11 mouse cellular contexts compared by ENCODE assay signal in genomic region chr7:139295653-139296052, GRCm38 (mm10). TPM values are rescaled to one million over a fixed set of nuclear protein-coding genes. Genes with fewer than 3 reads are reported as not detected.
DNase-seq lines count a peak whose midpoint lies in the region; ATAC-seq and TF ChIP-seq lines count a peak whose summit lies in the region.
"Had no signal": no experiment of that assay in that cellular context is flagged by ENCODE, and none has a peak within 500 bp of the region (broad histone marks: within the 10 kb centered on the region; RNA-seq: fewer than 3 reads in every experiment).

No protein-coding gene starts in this region.

- no peaks in the 10 kb centered on the region for H3K27me3 ChIP-seq in intestine, embryonic 15.5 days (replicated peaks)
- no peaks in the 10 kb centered on the region for H3K27me3 ChIP-seq in intestine, postnatal 0 days (replicated peaks; ENCODE audit: control insufficient read depth, insufficient read depth, low read length)
- no peaks in the 10 kb centered on the region for H3K27me3 ChIP-seq in liver, embryonic 16.5 days (ENCODE audit: control insufficient read depth, insufficient read depth, low read depth, low read length)
- H3K27me3 ChIP-seq in hindbrain, postnatal 0 days (ENCODE audit: insufficient read depth, low read length): no peaks in the 10 kb centered on the region
- H3K27me3 ChIP-seq in kidney, adult 2 months (replicated peaks; ENCODE audit: control insufficient read depth, insufficient read depth, low read length): no peaks in the 10 kb centered on the region

- H3K27ac ChIP-seq in intestine, embryonic 15.5 days: 0 out of 2 replicates have a peak overlapping the region, but pooled peaks have one; percentile 17
- H3K27ac ChIP-seq in intestine, postnatal 0 days (ENCODE audit: low read depth, low read length): no peak overlapping the region
- peak overlapping the region; percentile 85 for H3K27ac ChIP-seq in bone marrow macrophage, adult 2 months (ENCODE audit: insufficient read depth, low read depth, low read length)
- no peak overlapping the region; the same call in 1 of the 2 replicates for H3K27ac ChIP-seq in liver, embryonic 16.5 days (ENCODE audit: low read length)
- no peak overlapping the region for H3K27ac ChIP-seq in hindbrain, postnatal 0 days
- H3K27ac ChIP-seq in kidney, adult 2 months (ENCODE audit: insufficient read depth, low read depth, low read length): no peak overlapping the region
- H3K27ac ChIP-seq: midbrain, embryonic 12.5 days had no signal

- peaks cover 11% of the 10 kb centered on the region for H3K4me1 ChIP-seq in intestine, embryonic 15.5 days (replicated peaks)
- H3K4me1 ChIP-seq in intestine, postnatal 0 days (replicated peaks; ENCODE audit: control insufficient read depth, insufficient read depth, low read length): no peaks in the 10 kb centered on the region
- peaks cover 24% of the 10 kb centered on the region for H3K4me1 ChIP-seq in bone marrow macrophage, adult 2 months (ENCODE audit: control insufficient read depth, insufficient read depth, low read length)
- peaks cover 2% of the 10 kb centered on the region; the same call in 1 of the 2 replicates for H3K4me1 ChIP-seq in liver, embryonic 16.5 days (ENCODE audit: control insufficient read depth, low read depth, low read length)
- no peaks in the 10 kb centered on the region for H3K4me1 ChIP-seq in hindbrain, postnatal 0 days (ENCODE audit: insufficient read depth, low read length)
- no peaks in the 10 kb centered on the region for H3K4me1 ChIP-seq in kidney, adult 2 months (ENCODE audit: control insufficient read depth, insufficient read depth, low read length)

- no peak overlapping the region for H3K4me3 ChIP-seq in intestine, embryonic 15.5 days (replicated peaks)
- no peak overlapping the region for H3K4me3 ChIP-seq in intestine, postnatal 0 days (ENCODE audit: low read depth, low read length)
- no peak overlapping the region for H3K4me3 ChIP-seq in bone marrow macrophage, adult 2 months (ENCODE audit: insufficient read depth, low read length)
- no peak overlapping the region for H3K4me3 ChIP-seq in liver, embryonic 16.5 days (ENCODE audit: low read depth, low read length)
- no peak overlapping the region for H3K4me3 ChIP-seq in hindbrain, postnatal 0 days (ENCODE audit: low read length)
- no peak overlapping the region for H3K4me3 ChIP-seq in kidney, adult 2 months (ENCODE audit: insufficient read depth, low read depth, low read length)
- H3K4me3 ChIP-seq: midbrain, embryonic 12.5 days had no signal

- TF ChIP-seq POLR2A in bone marrow macrophage, adult 2 months (IDR thresholded peaks at IDR 0.05; ENCODE audit: borderline replicate concordance, low read depth, low read length): no peak
- TF ChIP-seq POLR2A in kidney, adult 2 months (IDR thresholded peaks at IDR 0.05; ENCODE audit: low read depth, low read length): no peak

- peak; percentile 25; the same call in 1 of the 2 replicates for ATAC-seq in intestine, embryonic 15.5 days
- ATAC-seq in intestine, postnatal 0 days: no peak
- ATAC-seq in liver, embryonic 16.5 days (ENCODE audit: low read depth): peak; percentile 19
- no peak for ATAC-seq in hindbrain, postnatal 0 days

- H3K36me3 ChIP-seq in intestine, embryonic 15.5 days: no peaks in the 10 kb centered on the region
- no peaks in the 10 kb centered on the region for H3K36me3 ChIP-seq in intestine, postnatal 0 days (ENCODE audit: control insufficient read depth, insufficient read depth)
- no peaks in the 10 kb centered on the region for H3K36me3 ChIP-seq in liver, embryonic 16.5 days (ENCODE audit: control insufficient read depth, insufficient read depth)
- no peaks in the 10 kb centered on the region for H3K36me3 ChIP-seq in hindbrain, postnatal 0 days (ENCODE audit: insufficient read depth, low read length)
- H3K36me3 ChIP-seq in kidney, adult 2 months (ENCODE audit: control insufficient read depth, insufficient read depth, low read length): no peaks in the 10 kb centered on the region
- H3K36me3 ChIP-seq: midbrain, embryonic 12.5 days had no signal

- H3K4me2 ChIP-seq in intestine, embryonic 15.5 days (replicated peaks): no peak overlapping the region
- H3K4me2 ChIP-seq in intestine, postnatal 0 days (replicated peaks; ENCODE audit: low read depth): no peak overlapping the region
- no peak overlapping the region for H3K4me2 ChIP-seq in liver, embryonic 16.5 days (ENCODE audit: low read depth, low read length)
- no peak overlapping the region for H3K4me2 ChIP-seq in hindbrain, postnatal 0 days (ENCODE audit: low read depth, low read length)
- H3K4me2 ChIP-seq: midbrain, embryonic 12.5 days had no signal

- no peak for TF ChIP-seq CTCF in intestine, postnatal 0 days (IDR thresholded peaks at IDR 0.05; ENCODE audit: low read depth)
- no peak for TF ChIP-seq CTCF in bone marrow macrophage, adult 2 months (IDR thresholded peaks at IDR 0.05; ENCODE audit: low read depth, low read length)
- TF ChIP-seq CTCF in hindbrain, postnatal 0 days (IDR thresholded peaks at IDR 0.05; ENCODE audit: low read depth): no peak
- no peak for TF ChIP-seq CTCF in kidney, adult 2 months (conservative IDR thresholded peaks at IDR 0.05; ENCODE audit: insufficient read depth, insufficient read length, low read depth, low read length)

- 77% methylated on average over 1 of the region's 1 CpGs for WGBS in intestine, embryonic 15.5 days
- WGBS in intestine, postnatal 0 days: 74% methylated on average over 1 of the region's 1 CpGs
- 33% methylated on average over 1 of the region's 1 CpGs for WGBS in liver, embryonic 16.5 days (ENCODE audit: insufficient replicate concordance)
- WGBS in hindbrain, postnatal 0 days: 100% methylated on average over 1 of the region's 1 CpGs
- WGBS in kidney, adult 2 months: 79% methylated on average over 1 of the region's 1 CpGs

- no peaks in the 10 kb centered on the region for H3K9me3 ChIP-seq in intestine, embryonic 15.5 days
- no peaks in the 10 kb centered on the region for H3K9me3 ChIP-seq in intestine, postnatal 0 days (ENCODE audit: control insufficient read depth)
- no peaks in the 10 kb centered on the region for H3K9me3 ChIP-seq in liver, embryonic 16.5 days (replicated peaks; ENCODE audit: control insufficient read depth, low read length)
- no peaks in the 10 kb centered on the region for H3K9me3 ChIP-seq in hindbrain, postnatal 0 days (ENCODE audit: low read length)
- H3K9me3 ChIP-seq: midbrain, embryonic 12.5 days had no signal

- DNase-seq in CD4-positive, CD25-positive, alpha-beta regulatory T cell, adult 2 months (ENCODE audit: low read depth, low spot score): peak; percentile 46
- DNase-seq in hindbrain, postnatal 0 days (ENCODE audit: low spot score): no peak
- no peak for DNase-seq in kidney, postnatal 10 days
- DNase-seq in kidney, adult 2 months: no peak
- DNase-seq: heart, postnatal 36 days; layer of hippocampus, adult 9-11 months had no signal

- H3K9ac ChIP-seq in intestine, embryonic 15.5 days: no peak overlapping the region
- no peak overlapping the region for H3K9ac ChIP-seq in intestine, postnatal 0 days (ENCODE audit: low read depth, low read length)
- no peak overlapping the region for H3K9ac ChIP-seq in liver, embryonic 16.5 days (ENCODE audit: low read depth, low read length)
- no peak overlapping the region for H3K9ac ChIP-seq in hindbrain, postnatal 0 days (replicated peaks; ENCODE audit: low read length)

RNA-seq across cellular contexts. Expression of gene Pwwp2b, which starts 47.4 kb away (rescaled TPM):
- 20.3 and 21.4 TPM in 2 replicates for polyA plus RNA-seq in intestine, embryonic 15.5 days (2015; fragmentation: Nextera tagmentation; extraction: Ambion mirVana)
- polyA plus RNA-seq in intestine, postnatal 0 days (2015; fragmentation: Nextera tagmentation; extraction: Ambion mirVana): 12.9 and 16.6 TPM in 2 replicates
- 11.4 and 13.0 TPM in 2 replicates for polyA plus RNA-seq in bone marrow macrophage, adult 2 months (2012; ENCODE audit: insufficient read depth, insufficient read length, missing spikeins)
- polyA plus RNA-seq in liver, embryonic 16.5 days (2015; fragmentation: Nextera tagmentation; extraction: Ambion mirVana): 1.1 and 1.3 TPM in 2 replicates
- 6.6 and 6.7 TPM in 2 replicates for total RNA-seq in hindbrain, postnatal 0 days (2014; rRNA removed)
- polyA plus RNA-seq in hindbrain, postnatal 0 days (2015; fragmentation: Nextera tagmentation; extraction: Ambion mirVana): 4.0 and 4.8 TPM in 2 replicates
- 7.9 and 8.0 TPM in 2 replicates for polyA plus RNA-seq in kidney, adult 2 months (2012; rRNA removed)

Comparison
In these comparisons a context has a peak if more than half of its experiments do, and no peak if none do; other contexts are left out.
1. ATAC-seq: peak in intestine, embryonic 15.5 days (single experiment) and liver, embryonic 16.5 days (single experiment); none in intestine, postnatal 0 days (single experiment) and hindbrain, postnatal 0 days (single experiment).
2. H3K27ac ChIP-seq: peak in intestine, embryonic 15.5 days (single experiment) and bone marrow macrophage, adult 2 months (single experiment); none in intestine, postnatal 0 days (single experiment), liver, embryonic 16.5 days (single experiment), hindbrain, postnatal 0 days (single experiment) and kidney, adult 2 months (single experiment).